Mouse (Mus musculus) limb, embryonic 14.5 days (tissue): ENCODE measurements at regions not wholly inside any gene's neighbourhood (a gene's known extent, or its start where the extent isn't known, plus 50 kb on each side); places are given as distances from the start of the nearest gene placed in this dataset.

Experiments used
- ATAC-seq: fragments of 200-750 bp; cut with Nextera tagmentation; 2 replicates; pipeline ENCODE4 v1.8.0; 2017; ENCODE audit warnings: low read depth, moderate number of reproducible peaks, moderate TSS enrichment; ENCODE audit not compliant: low FRiP score
- DNase-seq: peaks from one replicate; pipeline ENCODE4 v3.0.0-alpha.2; 2015; ENCODE audit warnings: low spot score
- H3K27ac ChIP-seq: fragments of 300-500 bp; sonication (generic); replicated peaks from 2 replicates; pipeline ENCODE4 v1.5.1; 2014; ENCODE audit warnings: low read depth, mild to moderate bottlenecking, low read length, moderate library complexity, mixed read lengths
- H3K27me3 ChIP-seq: fragments of 300-500 bp; sonication (generic); 2 replicates; pipeline ENCODE4 v1.6.1; 2014; ENCODE audit warnings: low read length, mixed read lengths; ENCODE audit not compliant: control insufficient read depth, insufficient read depth
- H3K36me3 ChIP-seq: fragments of 300-500 bp; sonication (generic); 2 replicates; pipeline ENCODE4 v1.6.1; 2014; ENCODE audit warnings: mild to moderate bottlenecking, low read length, moderate library complexity, mixed read lengths; ENCODE audit not compliant: control insufficient read depth, insufficient read depth
- H3K4me1 ChIP-seq: fragments of 300-500 bp; sonication (generic); 2 replicates; pipeline ENCODE4 v1.6.1; 2014; ENCODE audit warnings: antibody characterized with exemption, low read length, mixed read lengths; ENCODE audit not compliant: control insufficient read depth, insufficient read depth
- H3K4me2 ChIP-seq: fragments of 300-500 bp; sonication (generic); replicated peaks from 2 replicates; pipeline ENCODE4 v1.6.1; 2014; ENCODE audit warnings: low read depth, mild to moderate bottlenecking, low read length, moderate library complexity; ENCODE audit not compliant: severe bottlenecking
- H3K4me3 ChIP-seq: fragments of 300-500 bp; sonication (generic); replicated peaks from 2 replicates; pipeline ENCODE4 v1.5.1; 2014; ENCODE audit warnings: low read length
- H3K9ac ChIP-seq: fragments of 300-500 bp; sonication (generic); 2 replicates; pipeline ENCODE4 v1.6.1; 2014; ENCODE audit warnings: mild to moderate bottlenecking, low read depth, low read length, moderate library complexity; ENCODE audit not compliant: severe bottlenecking
- H3K9me3 ChIP-seq: fragments of 300-500 bp; sonication (generic); 2 replicates; pipeline ENCODE4 v1.6.1; 2016; ENCODE audit warnings: low read length; ENCODE audit not compliant: control insufficient read depth
- POLR2A ChIP-seq: fragments of 200-500 bp; IDR thresholded peaks from 2 replicates; pipeline ENCODE4 v1.8.0; 2012; ENCODE audit warnings: inconsistent platforms, mild to moderate bottlenecking, moderate library complexity, borderline replicate concordance; ENCODE audit not compliant: insufficient read depth, insufficient read length; ENCODE audit errors: extremely low read depth
- WGBS: fragments of 180-500 bp; shearing (Covaris S2); extraction: QIAGEN DNeasy Blood & Tissue Kit; methylation state at CpG from one replicate; pipeline ENCODE4 v1.1.7; 2014; 5-methylcytosine and 5-hydroxymethylcytosine counted together

DNA sequence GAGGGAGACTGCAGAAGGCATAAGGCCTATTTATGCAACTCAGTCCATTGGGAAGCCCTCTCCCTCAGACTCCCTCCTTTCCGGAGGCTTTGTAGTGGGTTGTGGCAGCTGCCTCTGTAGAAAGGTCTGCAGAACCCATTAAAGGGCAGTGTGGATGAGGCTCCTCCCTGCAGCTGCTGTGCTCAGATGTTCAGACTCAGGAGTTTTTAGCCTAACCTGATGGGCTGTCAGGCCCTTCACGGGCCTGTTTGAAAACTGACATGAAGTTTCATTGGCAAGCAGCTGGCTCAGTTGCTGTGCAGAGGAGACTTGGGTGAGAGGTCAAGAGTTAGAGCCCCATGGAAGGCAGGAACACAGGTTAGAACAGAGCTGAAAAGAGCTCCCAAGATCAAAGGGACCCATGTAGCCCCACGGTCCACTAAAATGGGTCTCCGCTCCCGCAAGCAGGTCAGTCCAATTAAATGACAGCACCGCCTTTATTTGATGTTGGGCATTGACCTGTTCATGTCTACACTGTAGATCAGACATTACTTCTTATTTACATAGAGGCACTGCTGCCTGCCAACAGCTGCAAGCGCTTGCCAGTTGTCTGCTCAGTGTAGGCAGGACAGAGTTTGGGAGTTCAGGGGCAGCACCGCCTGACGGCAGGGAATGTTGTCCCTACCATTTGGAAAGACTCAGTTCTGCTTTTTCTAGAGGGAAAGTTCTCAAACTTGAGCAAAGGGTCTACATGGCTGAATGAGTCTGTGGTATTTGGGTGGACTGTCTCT, 53.8 kb upstream of the Usp46 start:
- Histone ChIP-seq H3K4me2 (no peak overlapping the region), H3K9me3 (no peaks in the 10 kb centered on the region), H3K4me1 (peaks cover 15% of the 10 kb centered on the region), H3K27ac (peak overlapping the region; percentile 59), H3K36me3 (no peaks in the 10 kb centered on the region), H3K9ac (0 out of 2 replicates have a peak overlapping the region, but pooled peaks have one; percentile 9), H3K4me3 (no peak overlapping the region), H3K27me3 (no peaks in the 10 kb centered on the region)
- WGBS = 52% methylated on average over 9 of the region's 9 CpGs
- DNase-seq (peak; percentile 61), ATAC-seq (peak; percentile 84)
- TF ChIP-seq POLR2A = no peak

DNA sequence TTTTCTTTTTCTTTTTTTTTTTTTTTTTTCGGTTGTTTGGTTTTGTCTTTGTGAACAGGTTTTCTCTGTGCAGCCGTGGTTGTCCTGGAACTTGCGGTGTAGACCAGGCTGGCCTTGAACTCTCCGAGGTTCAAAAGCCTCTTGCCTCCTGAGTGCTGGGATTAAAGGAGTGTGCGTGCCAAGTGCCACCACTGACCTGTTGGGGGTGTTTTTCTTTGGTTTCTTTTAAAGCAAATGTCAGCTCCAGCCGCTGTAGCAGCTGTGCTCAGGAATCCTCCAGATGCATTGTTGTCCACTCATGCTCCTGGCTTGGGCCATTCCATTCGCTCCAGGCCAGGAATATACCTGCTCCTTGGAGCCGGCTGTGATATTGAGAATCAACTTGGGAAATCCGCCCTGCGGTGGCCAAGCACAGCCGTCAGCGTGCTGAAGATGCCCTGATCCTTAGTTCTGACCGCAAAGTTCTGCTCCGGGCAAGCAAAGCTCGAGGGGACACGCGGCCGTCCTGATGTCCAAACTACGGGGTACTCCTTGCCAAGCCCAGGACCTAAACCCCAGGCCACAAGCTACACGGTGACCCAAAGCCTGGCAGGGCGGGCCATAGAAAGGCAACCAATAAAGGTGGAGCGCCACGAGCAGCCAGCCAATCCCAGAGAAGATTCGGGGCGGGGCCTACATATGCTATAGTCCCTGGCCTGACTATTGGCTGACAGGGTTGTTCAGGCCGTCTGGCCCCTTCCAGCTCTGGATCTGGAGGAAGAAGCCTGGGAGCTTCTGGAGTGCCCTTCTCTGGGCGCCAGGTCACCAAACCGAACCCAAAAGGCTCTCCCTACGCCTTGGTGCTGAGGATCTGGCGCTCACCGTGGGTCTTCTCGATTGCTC, 58.0 kb upstream of the Usp46 start:
- Histone ChIP-seq H3K9me3 (no peaks in the 10 kb centered on the region), H3K36me3 (no peaks in the 10 kb centered on the region), H3K4me1 (peaks cover 11% of the 10 kb centered on the region), H3K27ac (no peak overlapping the region), H3K4me2 (peak overlapping the region; percentile 34), H3K9ac (0 out of 2 replicates have a peak overlapping the region, but pooled peaks have one; percentile 43), H3K4me3 (peak overlapping the region; percentile 21), H3K27me3 (no peaks in the 10 kb centered on the region)
- no peak for TF ChIP-seq POLR2A
- ATAC-seq = peak; percentile 90
- WGBS = 68% methylated on average over 32 of the region's 32 CpGs
- peak; percentile 86 for DNase-seq

DNA sequence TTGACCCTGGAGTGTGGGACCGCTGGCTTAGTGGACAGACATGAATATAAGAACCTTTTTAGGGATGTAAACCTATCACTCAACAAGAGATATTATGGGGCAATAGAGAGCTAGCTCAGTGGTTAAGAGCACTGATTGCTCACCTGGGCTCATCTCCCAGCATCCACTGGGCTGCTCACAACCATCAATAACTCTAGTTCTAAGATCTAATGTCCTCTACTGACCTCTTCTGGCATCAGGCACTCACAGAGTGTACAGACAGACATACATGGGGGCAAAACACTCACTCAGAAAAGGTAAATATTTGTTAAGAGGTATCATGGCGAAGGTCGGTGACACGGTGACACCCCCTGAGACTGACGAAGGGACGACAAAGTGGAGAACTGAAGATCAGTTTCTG, 59.3 kb upstream of the Usp46 start:
- Histone ChIP-seq H3K4me2 (no peak overlapping the region), H3K27ac (no peak overlapping the region), H3K9me3 (no peaks in the 10 kb centered on the region), H3K9ac (no peak overlapping the region), H3K4me3 (no peak overlapping the region), H3K27me3 (no peaks in the 10 kb centered on the region), H3K36me3 (no peaks in the 10 kb centered on the region), H3K4me1 (peaks cover 3% of the 10 kb centered on the region; the same call in 1 of the 2 replicates)
- WGBS = 96% methylated on average over 6 of the region's 6 CpGs
- ATAC-seq (no peak), DNase-seq (no peak)
- no peak for TF ChIP-seq POLR2A

- ATAC-seq (no peak), DNase-seq (peak; percentile 79)
- H3K9ac ChIP-seq = no peak overlapping the region
- no peak overlapping the region for H3K4me3 ChIP-seq
- no peak for TF ChIP-seq POLR2A
- H3K4me1 ChIP-seq = no peaks in the 10 kb centered on the region
- H3K36me3 ChIP-seq = no peaks in the 10 kb centered on the region
- no peaks in the 10 kb centered on the region for H3K9me3 ChIP-seq
- H3K4me2 ChIP-seq = no peak overlapping the region
- H3K27me3 ChIP-seq = no peaks in the 10 kb centered on the region
- H3K27ac ChIP-seq = no peak overlapping the region
Observed at GRCm38 (mm10) chr5:74129636-74130035, 61.4 kb upstream of the Usp46 start.

GRCm38 (mm10) chr5:74132671-74133070, 62.4 kb upstream of the Rasl11b start:
- Histone ChIP-seq H3K27me3 (no peaks in the 10 kb centered on the region), H3K36me3 (no peaks in the 10 kb centered on the region), H3K4me1 (no peaks in the 10 kb centered on the region), H3K4me2 (no peak overlapping the region), H3K27ac (no peak overlapping the region), H3K9ac (no peak overlapping the region), H3K4me3 (no peak overlapping the region), H3K9me3 (no peaks in the 10 kb centered on the region)
- DNase-seq = no peak
- 38% methylated on average over 8 of the region's 8 CpGs for WGBS
- no peak for ATAC-seq
- no peak for TF ChIP-seq POLR2A
